Mouse (Mus musculus) heart, adult 2 months (tissue): ENCODE results near the gene Trpm4.

Experiments
- CTCF ChIP-seq: fragments of 200-600 bp; IDR thresholded peaks from 2 replicates; pipeline ENCODE4 v1.8.1; 2022; ENCODE audit warnings: antibody characterized with exemption, mild to moderate bottlenecking, moderate library complexity
- EP300 ChIP-seq: fragments of 200-500 bp; IDR thresholded peaks from 2 replicates; pipeline ENCODE4 v1.6.1; 2011; ENCODE audit warnings: low read depth, low read length, control low read depth; ENCODE audit not compliant: insufficient read depth

GRCm38 (mm10) chr7:45257063-45257840 lies 76.3 kb downstream of the Trpm4 start:
- no peak for TF ChIP-seq EP300
- no peak for TF ChIP-seq CTCF
